Mouse (Mus musculus): ENCODE measurements around the gene Zfp273.

Zfp273 gene

DNA sequence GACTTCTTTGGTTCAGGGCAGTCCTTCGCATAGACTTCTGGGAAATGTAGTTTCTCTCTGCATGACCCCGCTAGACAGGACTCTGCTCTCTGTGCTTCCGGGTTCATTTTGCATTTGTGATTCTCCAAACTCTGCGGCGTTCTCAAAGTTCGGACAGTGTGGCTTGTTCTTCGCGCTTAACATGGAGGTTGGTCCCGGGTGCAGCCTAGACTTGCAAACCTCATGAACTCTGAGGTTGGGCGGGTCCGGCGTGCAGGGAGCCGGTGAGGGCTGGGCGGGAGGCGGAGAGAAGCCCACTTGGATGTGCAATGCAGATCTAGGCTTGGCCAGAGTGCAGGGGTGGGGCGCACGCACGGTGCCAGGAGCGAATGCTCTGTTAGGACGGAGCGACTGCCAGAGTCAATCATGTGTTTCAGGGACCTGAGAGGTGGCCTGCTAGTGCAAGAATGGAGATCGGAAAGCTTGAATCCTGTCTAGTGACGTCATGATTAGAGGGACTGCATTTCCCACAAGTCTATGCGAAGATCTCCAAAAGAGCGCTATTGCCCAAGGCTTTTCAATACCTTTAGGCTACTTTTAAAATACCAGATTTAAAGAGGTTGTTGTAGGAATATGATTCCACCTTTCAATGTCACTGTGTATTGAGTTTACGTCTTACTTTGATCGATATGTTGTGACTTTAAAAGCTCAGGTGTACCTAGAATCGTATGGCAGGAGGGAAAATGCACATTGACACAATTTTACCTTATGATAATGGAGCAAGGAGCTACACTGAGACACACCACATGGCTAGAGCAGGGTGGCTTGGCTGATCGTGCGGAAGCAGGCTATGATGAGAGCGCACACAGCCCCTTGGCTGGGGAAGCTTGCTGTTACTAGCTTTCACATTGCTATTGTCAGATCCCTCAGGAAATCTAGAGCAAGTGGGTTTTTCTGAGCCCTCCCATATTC lies at the start of gene Zfp273:
Gene Zfp273 (plus strand): TSS at position 31 of the 951 bp plus-strand sequence.
- no peak for TF ChIP-seq GATA4 (IDR thresholded peaks at IDR 0.05; ENCODE audit: insufficient replicate concordance, low read length)

- no peak for TF ChIP-seq GATA4 (IDR thresholded peaks at IDR 0.05; ENCODE audit: insufficient replicate concordance, low read length)
Measured at GRCm38 (mm10) chr13:67779265-67780221, 34.0 kb upstream of the Zfp273 start, which contains the start of gene Zfp493. Zfp493 (plus strand) TSS chr13:67779693.

- TF ChIP-seq GATA4 (IDR thresholded peaks at IDR 0.05; ENCODE audit: insufficient replicate concordance, low read length): no peak
Measured at GRCm38 (mm10) chr13:67791921-67792455, 21.6 kb upstream of the Zfp273 start.

DNA sequence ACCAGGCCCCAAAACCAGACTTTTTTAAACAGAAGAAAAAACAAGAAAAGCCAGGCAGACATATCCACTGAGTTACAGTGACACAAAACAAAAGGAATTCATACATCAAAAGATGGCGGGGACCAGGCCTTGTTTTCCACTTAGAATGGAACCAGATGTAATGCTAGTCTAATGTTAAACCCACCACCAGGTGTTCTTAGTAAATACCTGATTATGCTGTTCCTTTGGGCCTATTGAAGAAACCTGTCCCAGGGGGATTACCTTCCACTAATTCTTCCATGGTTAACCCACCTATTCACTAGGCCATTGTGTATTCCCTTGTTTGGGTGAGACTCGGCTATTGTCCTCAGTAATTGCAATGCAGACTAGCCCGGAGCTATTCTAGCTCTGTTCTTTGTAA lies 14.9 kb upstream of the Zfp273 start:
- TF ChIP-seq GATA4 (IDR thresholded peaks at IDR 0.05; ENCODE audit: insufficient replicate concordance, low read length): no peak

DNA sequence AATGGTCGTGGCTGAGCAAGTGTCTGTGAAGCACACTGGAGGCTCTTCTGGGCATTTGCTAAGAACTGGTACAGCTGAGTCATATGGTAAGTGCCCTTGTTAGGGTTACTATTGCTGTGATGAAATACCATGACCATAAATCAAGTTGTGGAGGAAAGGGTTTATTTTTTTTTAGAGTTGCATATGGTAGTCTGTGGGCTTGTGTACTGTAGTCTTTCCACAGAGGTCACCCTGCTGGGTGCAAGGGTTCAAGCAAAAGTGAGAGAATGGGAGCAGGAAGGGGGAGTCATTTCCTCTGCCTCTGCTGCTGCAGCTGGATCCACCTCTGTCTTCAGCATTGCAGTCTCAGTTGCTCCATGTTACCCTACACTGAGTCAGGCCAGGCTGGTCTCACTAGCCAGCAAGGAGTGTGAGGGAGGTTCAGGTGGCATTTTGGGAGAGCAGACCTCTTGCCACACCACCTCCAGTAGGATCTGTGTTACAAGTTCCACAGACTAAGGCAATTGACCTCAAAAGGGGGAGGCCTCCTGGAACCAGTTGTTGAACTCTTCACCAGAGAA lies 1.8 kb upstream of the Zfp273 start:
- no peak for TF ChIP-seq GATA4 (IDR thresholded peaks at IDR 0.05; ENCODE audit: insufficient replicate concordance, low read length)

GRCm38 (mm10) chr13:67812961-67813709 lies 405 bp upstream of the Zfp273 start:
- TF ChIP-seq GATA4 (IDR thresholded peaks at IDR 0.05; ENCODE audit: insufficient replicate concordance, low read length): no peak

- TF ChIP-seq GATA4 (IDR thresholded peaks at IDR 0.05; ENCODE audit: insufficient replicate concordance, low read length): no peak
Measured at GRCm38 (mm10) chr13:67818636-67819035, 5.1 kb downstream of the Zfp273 start.

DNA sequence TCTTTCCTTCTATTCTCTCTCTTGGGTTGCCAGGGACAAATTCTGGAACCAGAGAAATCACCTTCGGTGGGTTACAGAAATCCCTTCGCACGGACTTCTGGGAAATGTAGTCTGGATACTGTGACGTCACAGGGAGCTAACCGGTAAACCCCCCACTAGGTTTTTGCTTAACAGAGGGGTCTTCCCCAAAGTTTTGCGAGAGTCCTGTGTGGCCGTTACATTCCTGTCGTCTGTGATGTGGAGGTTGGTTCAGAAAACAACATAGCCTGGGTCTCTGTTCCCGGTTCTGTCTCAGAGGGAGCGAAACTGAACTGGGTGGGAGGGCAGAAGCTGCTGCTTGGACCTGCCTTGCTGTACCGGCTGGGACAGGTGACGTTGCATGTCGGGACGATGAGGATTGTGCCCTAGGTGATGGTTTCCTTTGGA lies 17.4 kb downstream of the Zfp273 start, which contains the start of gene Gm10037:
Gene Gm10037 (plus strand): TSS at position 196 of the 426 bp plus-strand sequence.
- TF ChIP-seq GATA4 (IDR thresholded peaks at IDR 0.05; ENCODE audit: insufficient replicate concordance, low read length): no peak

- no peak for TF ChIP-seq GATA4 (IDR thresholded peaks at IDR 0.05; ENCODE audit: insufficient replicate concordance, low read length)
Measured at GRCm38 (mm10) chr13:67843775-67844118, 30.2 kb downstream of the Zfp273 start.

DNA sequence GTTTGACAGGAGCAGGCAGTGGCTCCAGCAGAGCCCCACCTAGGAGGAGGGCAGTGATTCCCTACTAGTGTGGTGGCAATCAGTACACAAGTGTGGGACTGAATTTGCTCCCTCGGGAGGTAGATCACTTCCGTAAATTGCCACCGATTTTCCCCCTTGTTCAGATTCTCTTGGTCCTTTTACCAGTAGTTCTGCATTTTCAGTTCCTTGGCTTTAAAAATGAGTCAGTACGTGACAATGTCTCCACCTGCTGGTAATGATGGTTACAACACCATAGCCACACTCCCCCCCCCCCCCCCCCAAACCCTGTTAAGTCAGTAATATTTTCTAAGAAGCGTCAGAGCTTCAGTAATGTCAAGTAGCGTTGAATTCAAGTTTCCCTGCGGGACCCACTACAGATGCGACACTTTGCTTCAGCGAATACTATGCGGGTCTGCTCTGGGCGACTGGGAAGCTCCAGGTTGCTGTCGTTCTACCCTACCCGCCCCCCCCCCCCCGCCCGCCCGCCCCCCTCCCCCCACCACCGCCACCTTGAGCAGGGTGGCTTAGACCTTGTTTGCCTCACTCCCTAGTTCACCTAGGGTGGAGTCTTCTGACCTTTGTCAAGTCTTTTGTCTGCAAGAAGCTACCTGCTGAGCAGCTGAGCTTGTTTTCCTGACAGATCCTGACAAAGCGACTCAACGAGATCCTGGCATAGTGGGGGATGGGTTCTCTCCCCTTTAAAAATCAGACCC lies 30.7 kb downstream of the Zfp273 start:
- no peak for TF ChIP-seq GATA4 (IDR thresholded peaks at IDR 0.05; ENCODE audit: insufficient replicate concordance, low read length)

GRCm38 (mm10) chr13:67844853-67845194 lies 31.3 kb downstream of the Zfp273 start:
- no peak for TF ChIP-seq GATA4 (IDR thresholded peaks at IDR 0.05; ENCODE audit: insufficient replicate concordance, low read length)

DNA sequence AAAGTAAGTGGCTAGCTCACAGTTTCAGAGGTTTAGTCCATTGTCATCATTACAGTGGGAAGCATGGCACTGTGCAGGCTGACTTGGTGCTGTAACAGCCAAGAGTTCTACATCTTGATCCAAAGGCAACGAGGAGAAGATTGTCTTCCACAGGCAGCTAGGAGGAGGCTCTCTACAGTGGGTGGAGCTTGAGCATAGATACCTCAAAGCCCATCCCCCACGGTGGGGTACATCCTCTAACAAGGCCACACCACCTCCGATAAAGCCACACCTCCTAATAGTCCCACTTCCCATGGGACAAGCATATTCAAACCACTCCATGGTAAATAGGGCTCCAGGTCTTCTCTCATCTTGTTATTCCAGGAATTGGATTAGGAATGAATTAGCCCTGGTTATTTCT lies 36.8 kb downstream of the Zfp273 start:
- no peak for TF ChIP-seq GATA4 (IDR thresholded peaks at IDR 0.05; ENCODE audit: insufficient replicate concordance, low read length)

GRCm38 (mm10) chr13:67853130-67853529 lies 39.6 kb downstream of the Zfp273 start:
- no peak for TF ChIP-seq GATA4 (IDR thresholded peaks at IDR 0.05; ENCODE audit: insufficient replicate concordance, low read length)

GRCm38 (mm10) chr13:67853983-67854382 lies 40.4 kb downstream of the Zfp273 start:
- TF ChIP-seq GATA4 (IDR thresholded peaks at IDR 0.05; ENCODE audit: insufficient replicate concordance, low read length): no peak

All from liver, adult (tissue).